Mouse (Mus musculus): ENCODE measurements around the gene Hip1r. TPM values are rescaled to one million over a fixed set of nuclear protein-coding genes. Genes with fewer than 3 reads are reported as not detected.

Gene Hip1r
- polyA plus RNA-seq, 1 experiment from 2014 or later = 11.4 TPM

DNA sequence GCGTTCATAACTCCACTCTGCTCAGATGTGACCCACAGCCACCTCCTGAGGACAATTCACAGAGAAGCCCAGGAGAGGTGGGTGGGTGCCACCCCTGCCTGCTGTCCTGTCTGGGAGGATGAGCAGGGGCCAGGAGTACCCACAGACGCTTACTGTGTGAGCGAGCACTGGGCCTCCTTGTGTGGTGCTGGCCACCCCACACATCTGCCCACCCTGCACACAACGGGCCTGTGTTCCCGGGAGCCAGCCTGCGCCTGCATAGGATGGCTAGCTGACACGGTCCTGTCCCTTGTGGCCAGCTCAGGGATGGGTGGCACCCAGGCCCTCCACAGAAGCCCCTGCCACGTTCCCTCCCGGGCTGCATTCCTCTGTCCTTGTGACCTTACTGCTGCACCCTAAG is 12.0 kb downstream of the Hip1r start:
- no peak for ATAC-seq (ENCODE audit: insufficient read depth)
- Histone ChIP-seq H3K4me2 (no peak overlapping the region), H3K27ac (replicated peaks) (no peak overlapping the region), H3K4me1 (replicated peaks) (peaks cover 40% of the 10 kb centered on the region), H3K9ac (no peak overlapping the region), H3K9me3 (replicated peaks) (no peaks in the 10 kb centered on the region), H3K36me3 (replicated peaks) (0 out of 2 replicates have a peak, but pooled peaks cover 6% of the 10 kb centered on the region), H3K27me3 (no peaks in the 10 kb centered on the region), H3K4me3 (replicated peaks) (no peak overlapping the region)
- 71% methylated on average over 9 of the region's 9 CpGs for WGBS (ENCODE audit: insufficient replicate concordance)

- H3K9me3 ChIP-seq (replicated peaks) = no peaks in the 10 kb centered on the region
- no peak overlapping the region for H3K4me2 ChIP-seq
- no peak for ATAC-seq (ENCODE audit: insufficient read depth)
- 0 out of 2 replicates have a peak, but pooled peaks cover 13% of the 10 kb centered on the region for H3K36me3 ChIP-seq (replicated peaks)
- H3K9ac ChIP-seq = no peak overlapping the region
- 58% methylated on average over 2 of the region's 2 CpGs for WGBS (ENCODE audit: insufficient replicate concordance)
- H3K27me3 ChIP-seq = no peaks in the 10 kb centered on the region
- peaks cover 35% of the 10 kb centered on the region for H3K4me1 ChIP-seq (replicated peaks)
- H3K27ac ChIP-seq (replicated peaks) = no peak overlapping the region
- no peak overlapping the region for H3K4me3 ChIP-seq (replicated peaks)
Observed at GRCm38 (mm10) chr5:123986925-123987324, 13.5 kb downstream of the Hip1r start.

DNA sequence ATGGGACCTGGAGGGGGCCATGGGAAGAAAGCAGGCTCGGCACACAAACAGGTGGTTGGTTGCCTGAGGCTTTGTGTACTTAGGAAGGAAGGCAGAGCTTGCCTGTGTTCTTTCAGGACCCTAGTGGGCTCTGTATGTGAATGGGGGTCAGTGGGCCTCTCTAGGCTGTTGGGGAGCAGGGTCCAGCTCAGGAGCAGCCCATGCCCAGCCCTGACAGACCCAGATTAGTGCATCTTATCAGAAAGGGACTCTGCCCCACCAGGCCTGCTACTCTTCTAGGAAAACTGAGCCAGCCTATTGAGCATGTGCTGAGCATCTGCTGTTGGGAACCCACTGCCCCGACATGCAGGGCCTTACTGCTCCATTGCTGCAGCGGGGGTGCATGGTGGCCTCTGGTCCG is 14.1 kb downstream of the Hip1r start:
- ATAC-seq (ENCODE audit: insufficient read depth) = no peak
- Histone ChIP-seq H3K4me1 (replicated peaks) (peaks cover 32% of the 10 kb centered on the region), H3K9ac (no peak overlapping the region), H3K36me3 (replicated peaks) (0 out of 2 replicates have a peak, but pooled peaks cover 13% of the 10 kb centered on the region), H3K27me3 (no peaks in the 10 kb centered on the region), H3K27ac (replicated peaks) (no peak overlapping the region), H3K4me3 (replicated peaks) (no peak overlapping the region), H3K4me2 (no peak overlapping the region), H3K9me3 (replicated peaks) (no peaks in the 10 kb centered on the region)
- WGBS (ENCODE audit: insufficient replicate concordance) = 59% methylated on average over 4 of the region's 4 CpGs

GRCm38 (mm10) chr5:123989941-123990885 is 16.8 kb downstream of the Hip1r start:
- Histone ChIP-seq H3K9ac (no peak overlapping the region), H3K36me3 (replicated peaks) (0 out of 2 replicates have a peak, but pooled peaks cover 9% of the 10 kb centered on the region), H3K27ac (replicated peaks) (no peak overlapping the region), H3K4me3 (replicated peaks) (no peak overlapping the region), H3K4me2 (no peak overlapping the region), H3K27me3 (no peaks in the 10 kb centered on the region), H3K9me3 (replicated peaks) (no peaks in the 10 kb centered on the region), H3K4me1 (replicated peaks) (peaks cover 21% of the 10 kb centered on the region)
- ATAC-seq (ENCODE audit: insufficient read depth) = no peak
- 72% methylated on average over 20 of the region's 20 CpGs for WGBS (ENCODE audit: insufficient replicate concordance)

- Histone ChIP-seq H3K9me3 (replicated peaks) (no peaks in the 10 kb centered on the region), H3K4me2 (no peak overlapping the region), H3K4me1 (replicated peaks) (peaks cover 25% of the 10 kb centered on the region), H3K9ac (no peak overlapping the region), H3K4me3 (replicated peaks) (no peak overlapping the region), H3K27me3 (no peaks in the 10 kb centered on the region), H3K27ac (replicated peaks) (no peak overlapping the region), H3K36me3 (replicated peaks) (peaks cover 15% of the 10 kb centered on the region; the same call in 1 of the 2 replicates)
- 65% methylated on average over 6 of the region's 6 CpGs for WGBS (ENCODE audit: insufficient replicate concordance)
- no peak for ATAC-seq (ENCODE audit: insufficient read depth)
Observed at GRCm38 (mm10) chr5:123991321-123991720, 17.9 kb downstream of the Hip1r start.

DNA sequence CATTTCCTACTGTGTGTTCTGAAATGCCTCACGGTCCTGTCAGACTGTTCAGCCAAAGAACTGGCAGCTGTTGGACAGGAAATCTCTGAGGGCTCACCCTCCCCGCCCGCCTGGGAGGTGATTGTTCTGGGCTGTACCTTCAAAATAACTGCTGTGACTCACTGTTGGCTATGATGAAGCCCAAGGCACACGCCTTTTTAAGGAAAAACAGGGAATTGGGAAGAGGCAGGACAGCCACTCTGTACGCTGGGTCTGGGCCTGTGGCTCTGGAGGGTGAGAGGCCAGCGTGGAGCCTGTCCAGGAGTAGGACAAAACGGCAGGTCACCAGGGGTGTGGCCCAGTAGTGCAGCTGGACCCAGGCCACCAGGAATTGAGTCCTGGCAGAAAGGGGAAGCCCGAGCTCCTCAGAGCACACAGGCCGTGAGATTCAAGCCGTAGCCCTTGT is 18.8 kb downstream of the Hip1r start:
- no peaks in the 10 kb centered on the region for H3K27me3 ChIP-seq

GRCm38 (mm10) chr5:123992794-123993193 is 19.4 kb downstream of the Hip1r start:
- Histone ChIP-seq H3K27ac (replicated peaks) (no peak overlapping the region), H3K4me2 (no peak overlapping the region), H3K4me3 (replicated peaks) (no peak overlapping the region), H3K27me3 (no peaks in the 10 kb centered on the region), H3K36me3 (replicated peaks) (peaks cover 27% of the 10 kb centered on the region), H3K9me3 (replicated peaks) (no peaks in the 10 kb centered on the region), H3K9ac (no peak overlapping the region), H3K4me1 (replicated peaks) (peaks cover 12% of the 10 kb centered on the region)
- ATAC-seq (ENCODE audit: insufficient read depth) = no peak
- WGBS (ENCODE audit: insufficient replicate concordance) = 29% methylated on average over 5 of the region's 5 CpGs

More for the DNA sequence above, 18.8 kb downstream of the Hip1r start:
- peaks cover 18% of the 10 kb centered on the region for H3K4me1 ChIP-seq (replicated peaks)
- 59% methylated on average over 10 of the region's 10 CpGs for WGBS (ENCODE audit: insufficient replicate concordance)
- ATAC-seq (ENCODE audit: insufficient read depth) = peak; percentile 5; the same call in 1 of the 2 replicates
- H3K9ac ChIP-seq = no peak overlapping the region
- H3K4me3 ChIP-seq (replicated peaks) = no peak overlapping the region
- no peak overlapping the region for H3K4me2 ChIP-seq
- peaks cover 21% of the 10 kb centered on the region for H3K36me3 ChIP-seq (replicated peaks)
- H3K27ac ChIP-seq (replicated peaks) = no peak overlapping the region
- no peaks in the 10 kb centered on the region for H3K9me3 ChIP-seq (replicated peaks)

GRCm38 (mm10) chr5:123993263-123994036 is 20.0 kb downstream of the Hip1r start:
- H3K4me2 ChIP-seq = no peak overlapping the region
- ATAC-seq (ENCODE audit: insufficient read depth) = no peak

GRCm38 (mm10) chr5:123994468-123994867 is 21.0 kb downstream of the Hip1r start:
- no peak overlapping the region for H3K9ac ChIP-seq
- peaks cover 21% of the 10 kb centered on the region for H3K4me1 ChIP-seq (replicated peaks)
- H3K36me3 ChIP-seq (replicated peaks) = peaks cover 36% of the 10 kb centered on the region
- H3K4me3 ChIP-seq (replicated peaks) = no peak overlapping the region
- 85% methylated on average over 7 of the region's 7 CpGs for WGBS (ENCODE audit: insufficient replicate concordance)
- H3K27ac ChIP-seq (replicated peaks) = no peak overlapping the region
- H3K27me3 ChIP-seq = no peaks in the 10 kb centered on the region
- ATAC-seq (ENCODE audit: insufficient read depth) = no peak
- no peaks in the 10 kb centered on the region for H3K9me3 ChIP-seq (replicated peaks)
- H3K4me2 ChIP-seq = no peak overlapping the region

More at GRCm38 (mm10) chr5:123993263-123994036, 20.0 kb downstream of the Hip1r start:
- Histone ChIP-seq H3K9me3 (replicated peaks) (no peaks in the 10 kb centered on the region), H3K27me3 (no peaks in the 10 kb centered on the region), H3K36me3 (replicated peaks) (peaks cover 30% of the 10 kb centered on the region), H3K4me1 (replicated peaks) (peaks cover 15% of the 10 kb centered on the region), H3K4me3 (replicated peaks) (no peak overlapping the region), H3K9ac (no peak overlapping the region), H3K27ac (replicated peaks) (no peak overlapping the region)
- 70% methylated on average over 7 of the region's 7 CpGs for WGBS (ENCODE audit: insufficient replicate concordance)

GRCm38 (mm10) chr5:123995388-123995787 is 22.0 kb downstream of the Hip1r start:
- ATAC-seq (ENCODE audit: insufficient read depth) = no peak
- Histone ChIP-seq H3K4me3 (replicated peaks) (no peak overlapping the region), H3K9ac (no peak overlapping the region), H3K27me3 (no peaks in the 10 kb centered on the region), H3K9me3 (replicated peaks) (no peaks in the 10 kb centered on the region), H3K36me3 (replicated peaks) (peaks cover 43% of the 10 kb centered on the region), H3K4me2 (no peak overlapping the region), H3K4me1 (replicated peaks) (peaks cover 21% of the 10 kb centered on the region), H3K27ac (replicated peaks) (no peak overlapping the region)
- 63% methylated on average over 6 of the region's 6 CpGs for WGBS (ENCODE audit: insufficient replicate concordance)

- H3K9me3 ChIP-seq (replicated peaks) = no peaks in the 10 kb centered on the region
- H3K27me3 ChIP-seq = no peaks in the 10 kb centered on the region
- peaks cover 40% of the 10 kb centered on the region for H3K36me3 ChIP-seq (replicated peaks)
- H3K9ac ChIP-seq = no peak overlapping the region
- H3K27ac ChIP-seq (replicated peaks) = no peak overlapping the region
- H3K4me2 ChIP-seq = no peak overlapping the region
- no peak for ATAC-seq (ENCODE audit: insufficient read depth)
- WGBS (ENCODE audit: insufficient replicate concordance) = 83% methylated on average over 10 of the region's 10 CpGs
- peaks cover 25% of the 10 kb centered on the region for H3K4me1 ChIP-seq (replicated peaks)
- H3K4me3 ChIP-seq (replicated peaks) = no peak overlapping the region
Observed at GRCm38 (mm10) chr5:123996194-123996593, 22.8 kb downstream of the Hip1r start.

All from liver, embryonic 15.5 days (tissue).